Mouse (Mus musculus) right cerebral cortex, adult 2 months (tissue): ENCODE measurements around the gene Gm39115.
"Not testable (repeated sequence)": the region's sequence is repeated elsewhere in the genome, so short reads cannot be mapped to it uniquely, and the experiment has no call there.

Source experiments
- DNase-seq, 2 experiments: peaks; one replicate each; pipeline ENCODE4 v3.0.0; 2021 to 2022; ENCODE audit warnings: low spot score in 2 of 2

Gm39115 gene

DNA sequence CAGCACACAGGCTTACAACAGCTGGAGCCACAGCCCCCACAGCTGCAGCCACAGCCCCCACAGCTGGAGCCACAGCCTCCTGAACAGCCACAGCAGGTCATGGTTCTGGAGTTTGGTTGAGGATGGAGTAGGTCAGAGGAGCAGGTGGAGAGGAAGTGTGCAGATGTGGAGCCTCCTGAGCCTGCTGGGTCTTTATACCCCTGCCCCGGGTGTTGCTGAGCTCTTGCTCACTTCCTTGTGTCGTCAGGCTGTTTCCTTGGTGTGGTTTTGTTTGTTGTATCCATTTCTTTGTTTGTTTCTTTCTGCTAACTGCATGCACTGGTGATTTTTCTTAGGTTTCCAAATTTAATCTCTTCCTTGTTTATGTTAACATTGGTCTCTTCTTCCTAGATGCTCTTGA, at the start of gene Gm39115:
Gm39115 (minus strand) TSS at position 101 of the 400 bp plus-strand sequence.
- not testable (repeated sequence) for DNase-seq

DNA sequence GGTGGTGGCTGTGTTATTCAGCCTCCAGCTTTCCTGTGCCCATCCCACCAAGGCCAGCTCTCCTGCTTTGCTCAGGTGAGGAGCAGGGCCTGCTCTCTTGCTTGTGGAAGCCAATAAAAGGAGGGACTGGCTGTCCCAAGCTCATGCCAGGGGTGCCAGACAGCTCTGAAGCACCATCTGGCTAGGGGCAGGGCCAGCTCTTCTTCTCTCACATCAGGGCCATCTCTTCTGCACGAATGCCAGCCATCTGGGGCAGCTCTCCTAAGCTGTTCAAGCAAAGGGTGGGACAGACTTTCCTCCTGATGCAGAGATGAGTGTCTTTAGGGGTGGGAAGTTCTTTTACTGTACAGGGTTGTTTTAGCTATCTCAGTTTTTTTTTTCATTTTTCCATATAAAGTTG, 45.2 kb upstream of the Gm39115 start:
- no peak for DNase-seq

DNA sequence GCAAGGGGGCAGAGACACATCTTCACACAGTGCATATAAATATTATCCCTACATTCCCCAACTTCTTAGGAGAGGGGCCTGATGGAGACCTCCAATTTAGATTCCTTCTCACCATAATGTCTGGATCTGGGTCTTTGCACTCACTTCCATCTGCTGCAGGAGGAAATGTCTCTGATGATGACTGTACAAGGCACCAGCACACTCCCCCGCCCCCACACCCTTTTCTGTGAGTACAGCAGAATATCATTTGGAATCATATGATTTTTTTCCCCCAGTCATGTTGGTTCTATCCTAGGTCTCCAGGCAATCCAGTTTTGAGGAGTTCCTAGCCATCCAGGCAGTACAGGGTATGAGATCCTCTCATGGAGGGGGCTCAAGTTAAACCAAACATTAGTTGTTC, 42.9 kb upstream of the Gm39115 start:
- DNase-seq, result peak in 1 of 2 experiments; percentile 6

DNA sequence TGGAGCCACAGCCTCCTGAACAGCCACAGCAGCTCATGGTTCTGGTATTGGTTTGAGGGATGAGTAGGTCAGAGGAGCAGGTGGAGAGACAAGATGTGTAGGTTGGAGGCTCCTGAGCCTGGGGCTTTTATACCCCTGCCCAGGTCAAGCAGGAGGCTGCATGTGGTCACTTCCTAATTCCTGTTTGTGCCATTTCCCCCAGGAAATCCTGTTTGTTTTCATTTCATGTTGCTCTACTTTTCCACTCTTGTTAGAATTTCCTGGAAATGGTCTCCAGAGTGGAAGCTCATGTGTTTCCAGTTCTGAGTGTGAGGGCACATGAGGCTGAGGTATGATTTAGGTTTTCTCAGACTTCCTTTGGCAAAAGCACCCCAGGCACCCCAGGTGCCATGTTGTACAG, 40.1 kb upstream of the Gm39115 start, which contains the start of gene Krtap5-2:
Krtap5-2 (minus strand) TSS at position 101 of the 400 bp plus-strand sequence.
- DNase-seq, result not testable (repeated sequence)

DNA sequence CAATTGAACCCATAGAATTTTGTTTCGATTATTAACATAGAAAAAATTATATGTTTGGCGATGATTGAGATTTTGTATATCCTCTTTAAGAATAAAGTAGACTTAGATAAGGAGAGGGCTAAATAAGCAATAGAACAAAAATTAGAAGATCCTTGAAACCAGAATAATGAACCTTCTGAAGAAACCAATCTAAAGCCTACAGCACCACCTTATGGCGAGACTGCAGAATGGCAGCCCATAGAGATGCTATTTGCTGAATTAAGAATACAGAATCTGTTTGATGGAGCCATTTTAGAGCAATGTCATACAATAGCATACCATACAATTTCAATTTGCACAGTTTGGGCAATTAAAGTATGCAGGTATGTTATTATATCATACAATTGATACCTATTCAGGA, 34.0 kb upstream of the Gm39115 start:
- no peak for DNase-seq

DNA sequence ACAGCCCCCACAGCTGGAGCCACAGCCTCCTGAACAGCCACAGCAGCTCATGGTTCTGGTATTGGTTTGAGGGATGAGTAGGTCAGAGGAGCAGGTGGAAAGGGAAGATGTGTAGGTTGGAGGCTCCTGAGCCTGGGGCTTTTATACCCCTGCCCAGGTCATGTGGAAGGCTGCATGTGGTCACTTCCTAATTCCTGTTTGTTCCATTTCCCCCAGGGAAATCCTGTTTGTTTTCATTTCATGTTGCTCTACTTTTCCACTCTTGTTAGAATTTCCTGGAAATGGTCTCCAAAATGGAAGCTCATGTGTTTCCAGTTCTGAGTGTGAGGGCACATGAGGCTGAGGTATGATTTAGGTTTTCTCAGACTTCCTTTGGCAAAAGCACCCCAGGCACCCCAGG, 29.8 kb upstream of the Gm39115 start, which contains the start of gene Gm4553:
Gm4553 (minus strand) TSS at position 101 of the 400 bp plus-strand sequence.
- not testable (repeated sequence) for DNase-seq

DNA sequence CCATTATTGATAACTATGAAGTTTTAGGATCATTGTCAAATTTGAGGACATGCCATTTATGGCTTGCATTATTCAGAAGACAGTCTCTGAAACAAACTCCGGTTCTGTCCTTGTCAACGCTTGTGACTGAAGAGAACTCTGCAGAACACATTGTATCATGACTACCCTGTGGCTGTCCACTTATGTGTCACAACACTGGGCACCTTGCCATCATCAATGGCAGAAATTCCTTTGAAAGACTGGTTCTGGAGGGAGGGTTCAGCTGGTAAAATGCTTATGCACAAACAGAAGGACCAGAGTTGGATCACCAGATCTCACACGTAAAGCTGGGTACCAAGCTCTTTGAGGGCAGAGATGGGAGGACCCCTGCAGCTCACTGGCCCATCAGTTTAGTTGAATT, 23.5 kb upstream of the Gm39115 start:
- no peak for DNase-seq

DNA sequence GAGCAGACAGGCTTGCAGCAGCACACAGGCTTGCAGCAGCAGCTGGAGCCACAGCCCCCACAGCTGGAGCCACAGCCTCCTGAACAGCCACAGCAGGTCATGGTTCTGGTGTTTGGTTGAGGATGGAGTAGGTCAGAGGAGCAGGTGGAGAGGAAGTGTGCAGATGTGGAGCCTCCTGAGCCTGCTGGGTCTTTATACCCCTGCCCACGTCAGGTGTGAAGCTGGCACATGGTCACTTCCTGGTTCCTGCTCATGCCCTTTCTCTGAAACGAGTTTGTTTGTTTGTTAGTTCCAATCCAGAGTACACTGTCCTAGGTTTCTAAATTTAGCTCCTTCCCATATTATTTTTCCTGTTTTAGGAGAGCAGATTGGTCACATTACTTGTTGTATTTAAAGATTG, 21.2 kb upstream of the Gm39115 start, which contains the start of gene Gm29735:
Gm29735 (minus strand) TSS at position 101 of the 400 bp plus-strand sequence.
- not testable (repeated sequence) for DNase-seq

DNA sequence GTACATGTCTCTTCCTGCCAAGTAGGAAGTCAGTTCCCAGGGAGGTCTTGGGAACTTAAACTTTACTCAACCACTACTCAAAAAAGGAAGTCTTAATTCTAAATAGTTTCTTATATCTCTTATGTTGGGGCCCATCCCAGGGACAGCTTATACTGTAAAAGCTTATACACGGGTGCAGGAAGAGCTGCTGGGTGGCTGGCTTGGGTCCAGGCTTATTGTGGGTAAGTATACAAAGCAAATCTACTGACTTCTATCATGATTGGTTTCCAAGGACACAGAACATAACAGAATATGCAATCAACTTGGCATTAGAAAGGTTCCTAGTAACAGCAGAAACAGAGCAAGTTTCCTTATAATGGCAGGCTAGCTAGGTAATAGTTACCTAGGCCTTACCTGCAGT, 19.5 kb upstream of the Gm39115 start:
- DNase-seq, result no peak

DNA sequence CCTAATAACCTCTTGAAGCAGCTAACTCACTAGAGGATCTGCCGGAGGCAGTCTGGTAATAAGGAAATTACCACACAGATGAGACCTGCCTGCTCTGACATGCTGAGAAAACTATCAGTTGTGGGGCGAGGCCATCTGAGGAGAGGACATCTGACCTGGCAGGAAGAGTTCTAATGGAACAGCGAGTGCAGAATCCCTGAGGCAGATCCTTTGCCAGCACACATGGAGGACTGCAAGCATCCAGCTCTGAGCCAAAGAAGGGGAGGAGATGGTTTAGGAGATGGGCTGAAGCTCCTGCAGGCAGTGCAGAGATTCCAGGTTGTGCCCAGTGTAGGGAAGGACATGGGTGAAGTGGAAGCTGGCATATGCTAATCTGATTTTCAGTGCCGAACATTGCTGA, 16.4 kb upstream of the Gm39115 start:
- DNase-seq, result no peak

DNA sequence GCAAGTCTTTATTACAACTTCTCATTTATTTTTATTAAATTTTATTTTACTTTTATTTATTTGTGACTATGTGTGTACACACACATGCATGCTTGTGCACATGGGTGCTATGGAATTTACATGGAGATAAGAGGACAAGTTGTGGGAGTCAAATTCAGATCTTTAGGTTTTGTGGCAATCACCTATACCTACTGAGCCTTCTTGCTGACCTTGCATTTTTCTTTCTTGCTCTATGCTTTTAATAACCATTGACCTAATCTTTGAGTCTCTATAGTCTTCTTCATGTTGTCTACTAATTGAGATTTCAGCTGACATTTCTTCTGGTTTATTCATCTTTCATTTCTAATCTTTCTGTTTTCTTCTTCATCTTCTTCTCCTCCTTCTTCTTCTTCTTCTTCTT, 12.8 kb upstream of the Gm39115 start:
- DNase-seq, result no peak

DNA sequence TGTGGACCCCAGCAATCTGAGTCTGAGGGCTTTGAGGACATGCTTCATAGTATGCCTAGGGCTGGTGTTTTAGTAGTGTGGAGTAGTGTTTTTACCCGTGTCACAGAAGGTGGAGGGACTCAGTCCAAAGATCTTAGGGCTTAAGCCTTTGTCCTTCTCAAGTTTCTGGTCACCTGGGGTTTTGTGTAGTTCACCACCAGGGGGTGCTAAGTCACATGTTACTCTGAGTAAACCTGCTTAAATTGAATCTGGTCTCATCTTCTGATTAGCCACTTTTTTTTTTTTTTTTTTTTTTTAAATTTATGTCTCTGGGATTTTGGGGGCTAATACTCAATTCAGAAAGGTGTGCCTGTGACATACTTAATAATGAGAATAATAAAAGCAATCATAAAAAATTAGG, 10.2 kb upstream of the Gm39115 start:
- peak; percentile 33 to 47 for DNase-seq

DNA sequence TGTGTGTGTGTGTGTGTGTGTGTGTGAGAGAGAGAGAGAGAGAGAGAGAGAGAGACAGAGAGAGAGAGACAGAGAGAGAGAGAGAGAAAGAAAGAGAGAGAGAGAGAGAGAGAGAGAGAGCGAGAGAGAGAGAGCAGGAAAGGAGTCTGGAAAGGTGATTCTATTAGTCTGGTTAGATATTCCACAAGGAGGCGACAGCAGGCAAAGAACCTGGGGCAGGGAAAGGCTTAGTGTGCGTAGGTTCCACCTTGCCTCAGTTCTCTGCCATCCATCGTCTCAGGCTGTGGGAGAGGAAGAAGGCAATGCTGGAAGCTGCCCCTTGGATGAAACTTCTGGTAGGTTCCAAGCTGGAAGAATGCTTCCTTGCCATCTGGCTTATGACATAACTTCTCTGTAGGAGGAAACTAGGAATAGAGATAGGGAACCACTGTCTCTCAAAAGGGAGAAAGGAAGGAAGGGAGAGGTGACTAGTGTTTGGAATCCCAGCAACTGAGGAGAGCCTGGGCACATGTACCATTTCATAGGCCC, 9.6 kb upstream of the Gm39115 start:
- peak; percentile 20 to 28 for DNase-seq

DNA sequence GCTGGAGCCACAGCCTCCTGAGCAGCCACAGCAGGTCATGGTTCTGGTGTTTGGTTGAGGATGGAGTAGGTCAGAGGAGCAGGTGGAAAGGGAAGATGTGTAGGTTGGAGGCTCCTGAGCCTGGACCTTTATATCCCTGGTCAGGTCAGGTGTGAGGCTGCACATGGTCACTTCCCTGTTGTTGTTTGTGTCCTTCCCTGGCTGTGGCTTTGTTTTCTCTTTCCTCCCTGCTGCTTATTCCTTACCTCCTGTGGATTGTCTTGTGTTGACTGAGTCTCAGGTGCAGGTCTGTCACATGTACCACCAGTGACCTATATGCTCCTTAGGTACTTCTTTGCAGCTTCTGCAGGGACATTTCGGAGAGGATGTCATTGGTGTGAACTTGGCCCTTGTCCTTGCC, 8.7 kb upstream of the Gm39115 start, which contains the start of gene Gm45337:
Gm45337 (minus strand) TSS at position 101 of the 400 bp plus-strand sequence.
- no peak for DNase-seq

DNA sequence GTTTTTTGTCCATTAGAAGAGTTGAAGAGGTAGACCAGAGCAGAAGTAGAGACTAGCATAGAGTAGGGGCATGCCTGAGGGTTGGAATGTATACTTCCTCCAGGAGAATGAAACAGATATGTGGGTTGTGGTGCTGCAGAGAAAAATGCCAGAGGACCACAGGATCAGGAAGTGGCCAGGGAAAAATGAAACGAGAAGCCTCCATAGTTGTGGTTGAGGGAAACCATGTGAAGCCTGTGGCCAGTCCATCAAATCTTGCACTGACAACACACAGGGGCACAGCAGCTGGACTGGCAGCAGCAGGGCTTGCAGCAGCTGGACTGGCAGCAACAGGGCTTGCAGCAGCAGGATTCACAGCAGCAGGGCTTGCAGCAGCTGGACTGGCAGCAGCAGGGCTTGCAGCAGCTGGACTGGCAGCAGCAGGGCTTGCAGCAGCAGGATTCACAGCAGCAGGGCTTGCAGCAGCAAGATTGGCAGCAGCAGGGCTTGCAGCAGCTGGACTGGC, 7.7 kb upstream of the Gm39115 start:
- DNase-seq, result not testable (repeated sequence)

DNA sequence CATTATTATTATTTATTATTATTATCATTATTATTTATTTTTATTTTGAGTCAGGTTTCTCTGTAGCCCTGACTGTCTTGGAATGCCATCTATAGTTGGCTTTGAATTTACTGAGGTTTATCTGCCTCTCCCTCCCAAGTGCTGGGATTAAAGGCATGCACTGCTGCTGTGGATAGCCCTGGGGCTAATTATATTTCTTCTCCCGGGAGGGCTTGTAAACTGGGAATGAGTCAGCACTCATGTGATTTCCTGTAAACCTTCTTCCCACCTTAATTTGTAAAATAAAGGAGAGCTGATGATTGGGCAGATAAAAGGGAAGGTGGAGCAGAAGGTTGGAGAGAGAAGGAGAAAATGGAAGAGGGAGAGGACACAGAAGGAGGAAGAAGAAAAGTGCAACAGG, 4.9 kb upstream of the Gm39115 start:
- DNase-seq, result no peak

DNA sequence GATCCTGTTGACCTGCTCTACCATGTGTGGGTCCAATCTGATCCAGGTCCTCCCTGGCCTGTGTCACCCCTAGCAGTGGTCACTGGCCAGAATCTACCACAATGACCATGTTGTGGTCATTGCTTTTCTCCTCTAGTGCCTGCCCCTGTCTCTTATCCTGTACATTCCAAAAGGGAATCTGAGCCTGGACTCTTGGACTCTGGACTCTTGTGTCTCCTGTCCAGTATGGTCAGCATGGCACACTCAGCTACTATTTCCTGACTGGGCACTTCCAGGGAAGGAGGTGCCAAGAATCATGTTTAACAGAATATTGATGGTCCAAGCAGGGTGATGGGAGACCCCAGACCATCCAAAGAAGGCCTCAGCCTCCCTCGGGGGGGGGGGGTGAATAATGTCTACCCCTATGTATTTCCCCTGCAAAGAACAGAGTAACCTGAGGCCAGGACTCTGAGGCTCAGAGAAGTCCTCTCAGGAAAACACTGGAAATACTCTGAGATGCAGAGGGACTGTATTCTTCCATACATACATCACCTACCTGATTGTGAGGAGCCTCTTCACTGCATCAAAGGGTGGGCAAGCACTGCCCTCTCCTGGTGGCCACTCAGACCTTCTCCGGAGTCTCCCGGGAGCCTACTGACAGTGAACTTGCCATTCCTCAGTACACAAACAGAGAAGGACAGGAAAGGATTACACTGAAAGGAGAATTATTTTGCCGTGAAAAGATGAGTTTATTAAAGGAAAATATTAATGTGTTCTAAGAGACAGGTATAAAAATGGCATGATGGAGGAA, 1.4 kb downstream of the Gm39115 start:
- peak in 1 of 2 experiments; percentile 37 for DNase-seq

DNA sequence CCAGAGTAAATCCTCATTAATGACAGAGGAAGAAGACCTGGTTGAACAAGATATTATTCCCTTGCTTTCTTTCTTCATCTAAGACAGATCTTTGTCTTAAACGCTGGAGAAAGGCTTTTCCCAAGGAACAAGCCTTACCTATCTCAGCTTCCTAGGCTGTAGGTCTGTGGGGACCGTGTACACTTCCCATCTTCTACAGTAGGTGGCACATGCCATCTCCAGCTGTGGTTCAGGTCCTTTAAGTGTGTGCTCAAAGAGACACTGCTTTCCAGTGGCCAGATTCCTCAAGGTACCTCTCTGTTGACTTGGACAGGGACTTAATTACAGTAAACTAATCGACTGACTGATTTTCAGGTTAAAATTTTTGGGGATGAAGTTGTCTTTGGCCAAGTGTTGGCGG, 7.0 kb downstream of the Gm39115 start:
- DNase-seq, result no peak

DNA sequence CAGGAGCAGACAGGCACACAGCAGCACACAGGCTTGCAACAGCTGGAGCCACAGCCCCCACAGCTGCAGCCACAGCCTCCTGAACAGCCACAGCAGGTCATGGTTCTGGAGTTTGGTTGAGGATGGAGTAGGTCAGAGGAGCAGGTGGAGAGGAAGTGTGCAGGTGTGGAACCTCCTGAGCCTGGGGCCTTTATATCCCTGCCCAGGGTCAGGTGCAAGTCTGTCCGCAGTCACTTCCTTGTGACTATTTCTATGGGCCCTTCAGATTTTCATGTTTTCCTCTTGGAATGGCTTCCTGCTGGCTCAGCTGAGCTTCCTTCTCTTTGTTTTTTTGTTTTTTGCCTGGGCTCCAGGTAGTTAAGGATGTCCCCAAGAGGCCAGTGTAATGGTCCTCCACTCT, 15.2 kb downstream of the Gm39115 start, which contains the start of gene Gm45618:
Gm45618 (minus strand) TSS at position 101 of the 400 bp plus-strand sequence.
- not testable (repeated sequence) for DNase-seq

DNA sequence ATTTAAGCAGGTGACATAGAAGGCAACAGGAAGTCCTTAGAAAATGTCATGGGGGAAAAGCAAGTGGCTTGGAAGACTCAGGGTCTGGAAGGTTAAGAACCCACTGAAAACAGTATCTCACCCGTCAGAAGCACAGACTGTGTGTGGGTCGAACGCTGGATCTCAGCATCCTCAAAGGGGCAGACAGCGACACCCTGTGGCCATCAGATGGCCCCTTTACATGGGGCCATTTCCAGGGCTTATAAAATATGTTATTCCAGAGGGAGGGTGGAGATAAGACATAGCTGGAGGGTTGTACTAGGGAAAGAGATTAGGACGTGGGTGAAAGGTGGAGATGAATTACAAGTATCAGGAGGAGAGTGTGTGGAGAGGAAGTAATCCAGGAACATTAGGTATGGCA, 16.2 kb downstream of the Gm39115 start:
- DNase-seq, result peak in 1 of 2 experiments; percentile 11

DNA sequence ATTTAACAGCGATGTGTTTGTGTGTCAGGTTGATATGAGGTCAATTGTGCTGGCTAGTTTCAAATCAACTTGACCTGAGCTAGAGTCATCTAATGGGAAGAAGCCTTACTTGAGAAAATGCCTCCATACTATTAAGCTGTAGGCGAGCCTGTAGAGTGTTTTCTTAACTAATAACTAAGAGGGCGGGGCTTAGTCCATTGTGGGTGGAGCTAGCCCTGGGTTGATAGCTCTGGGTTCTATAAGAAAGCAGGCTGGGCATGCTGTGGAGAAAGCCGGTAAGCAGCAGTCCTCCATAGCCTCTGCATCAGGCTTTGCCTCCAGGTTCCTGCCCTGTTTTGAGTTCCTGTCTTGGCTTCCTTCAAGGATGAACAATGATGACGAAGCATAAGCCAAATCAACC, 31.1 kb downstream of the Gm39115 start:
- DNase-seq, result no peak

DNA sequence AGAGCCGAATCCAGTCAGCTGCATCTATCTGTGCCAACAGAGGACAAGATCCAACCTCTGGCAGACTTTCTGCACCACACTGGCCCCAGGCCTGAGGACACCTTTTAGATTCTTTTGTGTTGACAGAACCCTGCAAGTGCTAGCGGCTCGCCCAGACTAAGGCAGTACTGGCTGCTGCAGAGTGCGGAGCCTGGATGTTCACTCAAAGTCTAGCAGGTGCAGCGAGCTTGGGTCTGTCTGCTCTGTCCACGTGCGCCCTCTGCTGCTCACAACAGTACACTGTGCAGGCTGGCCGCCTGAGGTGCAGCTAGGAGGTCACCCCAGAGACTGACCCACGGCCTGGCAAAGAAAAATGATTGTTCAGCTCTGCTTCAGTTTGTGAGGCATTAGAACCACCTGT, 38.1 kb downstream of the Gm39115 start:
- peak; percentile 81 to 88 for DNase-seq

DNA sequence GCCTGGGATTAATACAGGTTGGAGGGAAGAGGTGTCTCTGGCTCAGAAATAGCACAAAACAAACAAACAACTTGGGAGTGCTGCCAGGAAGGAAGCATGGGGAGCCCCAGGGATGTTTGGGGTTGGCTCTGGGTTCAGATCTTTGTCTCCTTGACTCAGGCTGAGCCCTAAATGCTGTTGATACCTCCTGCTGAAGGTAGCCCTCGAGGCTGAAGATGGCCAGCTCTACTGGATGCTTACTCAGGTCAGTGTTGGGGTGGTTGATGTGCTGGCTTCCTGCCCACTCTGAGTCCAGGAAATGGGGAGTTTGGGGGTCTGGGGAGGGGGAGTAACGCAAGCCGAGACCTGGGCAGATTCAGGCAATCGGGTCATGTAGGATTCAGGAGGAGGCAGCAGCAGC, 39.1 kb downstream of the Gm39115 start:
- no peak for DNase-seq
